Mouse (Mus musculus): ENCODE data around the gene Upp2.

Gene Upp2

DNA sequence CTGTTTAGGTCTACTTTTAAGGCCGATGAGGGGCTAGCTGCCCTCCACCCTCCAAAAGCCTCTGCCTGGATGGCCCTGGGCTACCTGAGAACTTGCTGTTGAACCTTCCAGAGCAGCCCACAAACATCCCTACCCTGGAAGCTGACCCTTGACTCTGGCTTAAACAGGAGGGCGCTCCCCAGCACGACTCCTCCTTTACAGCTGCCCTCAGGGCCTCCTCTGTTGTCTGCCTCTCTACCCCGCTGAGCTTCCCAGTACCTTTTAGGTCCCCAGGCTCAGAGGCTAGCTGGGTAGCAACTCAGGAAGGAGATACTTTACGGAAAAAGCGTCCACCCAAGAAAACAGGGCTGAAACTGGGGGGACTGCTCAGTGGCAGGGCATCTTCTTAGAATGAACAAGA lies 15.2 kb upstream of the Upp2 start:
- DNase-seq (ENCODE audit: low spot score in 2 of 2) = no peak

DNA sequence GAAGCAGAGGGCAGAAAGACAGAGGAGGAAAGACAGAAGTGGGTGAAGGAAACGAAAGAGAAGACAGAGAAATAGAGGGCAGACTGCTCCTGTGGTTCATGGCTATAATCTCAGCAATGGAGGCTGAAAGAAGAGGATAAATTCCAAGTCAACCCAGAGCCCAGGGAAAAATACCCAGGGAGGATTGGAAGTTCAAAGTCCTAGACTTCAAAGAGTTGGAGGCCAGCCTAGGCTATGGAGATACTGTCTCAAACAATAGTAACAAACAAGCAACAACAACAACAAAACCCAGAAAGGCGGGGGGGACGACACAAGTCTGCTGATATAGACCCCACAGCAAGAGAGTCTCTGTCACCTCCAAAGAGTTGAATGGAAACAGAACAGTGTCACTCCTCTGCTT lies 14.8 kb upstream of the Upp2 start:
- no peak for DNase-seq (ENCODE audit: low spot score in 2 of 2)

DNA sequence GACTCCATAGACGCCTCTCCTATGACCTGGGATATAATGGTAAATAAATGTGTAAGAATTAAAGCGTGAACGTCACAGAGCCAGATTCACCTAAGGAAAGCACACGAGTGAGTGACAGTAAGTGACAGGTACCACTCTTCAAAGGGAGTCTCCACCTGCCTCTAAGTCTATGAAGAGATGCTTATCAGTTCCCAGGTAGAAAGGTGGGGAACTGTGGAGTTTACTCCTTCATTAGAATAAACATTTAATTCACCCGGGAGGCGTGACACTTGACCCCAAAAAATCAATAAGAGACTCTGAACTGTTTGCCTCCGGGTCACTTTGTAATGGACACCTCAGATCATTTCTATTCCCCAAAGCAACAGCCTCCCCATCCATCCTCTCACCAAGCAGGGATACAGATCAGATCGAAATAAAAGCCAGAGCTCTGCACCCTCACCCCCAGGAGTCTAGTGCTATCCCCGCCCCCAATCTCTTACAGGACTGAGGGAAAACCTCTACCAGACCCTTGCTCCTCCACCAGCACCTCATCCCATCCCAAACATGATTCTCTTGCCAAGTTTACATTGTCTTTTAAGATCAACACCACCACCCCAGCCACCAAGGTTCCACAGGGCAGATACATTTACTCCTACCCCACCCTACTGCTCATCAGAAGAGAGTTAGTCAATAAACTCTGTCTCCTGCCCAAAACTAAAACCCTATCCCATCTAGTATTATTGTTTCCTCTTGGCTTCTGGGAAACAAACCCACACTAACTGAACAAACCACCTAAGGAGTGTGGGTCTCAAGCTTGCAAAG lies 9.9 kb upstream of the Upp2 start:
- no peak for DNase-seq (ENCODE audit: low spot score in 2 of 2)

DNA sequence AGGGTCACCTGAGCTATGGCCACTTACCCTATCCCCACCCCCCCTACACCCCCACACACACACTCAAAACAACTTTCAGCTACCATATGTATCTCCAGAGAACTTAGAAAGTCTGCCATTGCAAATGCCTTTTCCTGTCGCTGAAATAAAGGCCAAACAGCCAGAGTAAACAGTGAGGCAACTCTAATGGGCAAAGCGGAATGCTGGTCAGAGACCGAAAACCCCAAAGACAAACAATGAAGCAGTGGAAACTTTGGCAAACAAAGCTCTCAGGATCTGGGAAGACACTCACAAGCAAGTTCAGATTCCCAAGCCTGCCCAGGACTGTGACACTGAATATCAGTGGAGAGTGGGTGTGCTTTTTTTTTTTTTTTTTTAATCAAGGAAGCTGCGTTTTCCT lies 5.0 kb upstream of the Upp2 start:
- DNase-seq (ENCODE audit: low spot score in 2 of 2) = no peak

DNA sequence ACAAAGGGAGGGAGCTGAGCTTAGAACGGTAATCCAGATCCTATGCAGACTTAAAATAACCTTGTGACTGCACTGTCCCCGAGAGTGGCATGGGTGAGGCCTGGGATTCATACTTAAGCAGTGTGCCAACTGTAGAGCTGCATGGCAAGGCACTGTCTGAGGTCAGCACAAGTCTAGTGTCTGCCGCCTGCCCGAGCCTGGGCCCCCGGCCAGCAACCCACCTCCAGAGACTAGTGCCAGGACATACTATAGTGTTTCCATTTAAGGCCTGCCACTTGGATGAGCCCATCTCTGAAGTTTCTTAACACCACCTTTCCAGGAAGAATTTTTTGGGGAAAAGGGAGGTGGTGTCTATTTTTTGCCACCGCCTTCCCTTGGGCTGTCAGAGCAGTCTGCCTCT lies 1.8 kb upstream of the Upp2 start:
- peak; percentile 24 to 35 for DNase-seq (ENCODE audit: low spot score in 2 of 2)

DNA sequence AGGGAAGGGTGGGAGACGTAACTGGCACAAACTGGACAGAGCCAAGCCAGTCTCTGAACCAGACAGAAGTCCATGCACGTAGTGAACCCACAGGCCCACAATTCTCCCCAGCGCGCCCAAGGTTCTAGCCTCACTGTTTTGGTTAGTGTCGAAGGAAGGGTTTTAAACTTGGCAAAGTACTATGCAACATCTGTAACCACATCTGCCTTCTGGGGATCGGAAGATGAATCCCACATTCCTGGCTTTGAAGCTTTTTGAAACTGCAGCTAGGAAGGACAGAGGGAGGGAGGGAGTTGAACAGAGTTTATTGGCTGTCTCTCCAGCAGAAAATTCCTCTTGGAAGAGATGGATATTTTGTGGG lies 1.1 kb upstream of the Upp2 start:
- no peak for DNase-seq (ENCODE audit: low spot score in 2 of 2)

DNA sequence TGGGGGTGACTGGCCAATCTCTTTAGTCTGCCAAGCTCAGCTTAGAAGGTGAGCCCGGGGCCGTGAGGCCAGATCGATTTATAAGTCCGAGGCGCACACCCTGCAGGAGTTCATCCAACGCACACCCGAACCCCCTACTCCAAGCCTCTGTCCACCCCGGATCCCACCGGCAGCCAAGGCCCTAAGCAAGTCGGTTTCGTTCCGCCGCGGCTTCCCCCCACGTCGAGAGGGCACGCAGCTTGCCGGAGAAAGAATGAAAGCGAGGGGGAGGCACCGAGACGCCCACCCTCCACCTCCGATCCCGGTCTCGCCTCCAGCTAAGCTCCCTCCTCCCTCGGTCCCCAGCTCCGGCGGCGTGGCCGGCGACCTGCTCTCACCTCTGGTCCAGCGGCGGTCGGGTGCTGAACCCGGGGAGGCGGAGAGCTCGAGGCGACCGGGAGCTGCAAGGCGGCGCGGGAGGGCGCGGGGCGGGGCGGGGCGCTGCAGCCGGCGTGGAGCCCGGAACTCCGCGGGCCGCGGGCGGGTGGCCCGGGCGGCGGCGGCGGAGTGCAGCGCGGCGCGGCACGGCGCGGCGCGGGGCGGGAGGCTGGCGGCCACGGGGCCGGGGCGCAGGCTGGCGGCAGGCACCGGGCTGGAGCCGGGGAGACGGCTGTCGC lies 560 bp upstream of the Upp2 start:
- DNase-seq (ENCODE audit: low spot score in 2 of 2) = peak; percentile 32 to 33

DNA sequence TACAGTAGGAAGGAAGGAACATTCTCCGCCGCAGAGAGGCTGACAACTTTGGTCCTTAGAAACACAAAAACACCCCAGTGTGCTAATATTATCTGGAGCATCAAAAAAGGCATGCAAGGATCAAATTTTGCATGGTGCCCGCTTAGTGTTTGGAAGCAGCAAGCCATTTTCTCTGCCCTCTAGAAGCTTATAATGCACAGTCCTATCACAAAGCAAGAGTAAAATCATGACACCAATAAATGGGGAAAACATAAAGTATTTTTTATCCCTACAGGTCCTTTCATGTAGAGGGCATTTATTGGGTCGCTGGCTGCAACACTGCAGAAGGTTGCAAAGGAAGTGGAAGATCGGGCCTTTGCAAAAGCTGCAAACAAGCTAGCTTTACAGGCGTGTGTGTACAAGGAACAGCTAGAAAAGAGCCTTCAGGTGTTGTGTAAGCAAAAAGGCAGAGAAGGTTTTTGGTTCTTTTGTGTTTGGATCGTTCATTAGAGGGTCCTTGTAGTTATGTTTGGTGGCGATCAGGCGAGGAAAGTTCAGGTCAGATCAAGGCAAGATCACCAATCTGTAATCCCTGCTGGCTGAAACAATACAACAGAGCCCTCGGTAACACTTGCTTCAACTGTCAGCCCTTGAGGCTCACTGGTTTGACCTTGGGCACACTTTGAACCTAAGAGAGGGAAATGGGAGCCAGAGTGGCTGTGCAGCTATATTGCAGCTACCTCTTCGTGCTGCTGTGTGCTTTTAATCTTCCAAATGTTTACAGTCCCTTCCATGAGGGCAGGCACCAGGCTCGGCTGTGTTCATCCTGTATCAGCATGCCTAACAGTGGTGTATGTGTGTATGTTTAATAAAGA lies 995 bp downstream of the Upp2 start:
- DNase-seq (ENCODE audit: low spot score in 2 of 2) = no peak

DNA sequence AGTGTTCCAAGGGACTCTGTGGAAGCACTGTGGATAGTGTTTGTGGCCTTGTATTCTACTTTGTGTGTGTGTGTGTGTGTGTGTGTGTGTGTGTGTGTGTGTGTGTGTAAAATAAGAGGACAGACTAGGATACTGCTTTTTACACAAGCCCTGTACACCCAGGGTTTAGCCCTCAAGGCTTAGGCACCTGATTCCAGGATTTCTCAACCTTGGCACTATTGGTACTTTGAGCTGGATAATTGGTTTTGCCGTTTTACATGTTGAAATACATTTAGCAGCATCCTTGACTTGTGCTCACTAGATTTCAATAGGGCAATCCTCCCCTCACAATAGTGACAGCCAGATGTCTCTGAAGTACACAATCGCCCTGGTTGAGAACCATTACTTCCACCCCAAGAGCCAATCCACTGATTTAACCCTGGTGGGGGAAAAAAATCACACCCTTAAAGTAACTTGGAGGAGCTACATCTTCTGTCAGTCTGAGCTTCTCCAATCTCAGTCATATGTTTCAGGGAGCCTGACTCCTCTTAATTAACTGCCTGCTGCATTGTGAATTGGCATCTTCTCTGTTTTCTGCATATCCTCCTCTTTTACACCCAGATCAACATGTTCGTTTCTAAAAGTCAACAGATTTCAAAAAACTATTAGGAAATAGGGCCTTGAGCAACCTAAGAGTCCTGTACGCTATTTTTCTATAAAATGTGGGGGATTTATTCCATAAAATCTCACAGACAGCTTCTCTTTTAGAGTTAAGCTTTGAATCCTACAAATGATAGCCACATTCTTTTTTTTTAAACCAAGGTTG lies 1.9 kb downstream of the Upp2 start:
- DNase-seq (ENCODE audit: low spot score in 2 of 2) = no peak

DNA sequence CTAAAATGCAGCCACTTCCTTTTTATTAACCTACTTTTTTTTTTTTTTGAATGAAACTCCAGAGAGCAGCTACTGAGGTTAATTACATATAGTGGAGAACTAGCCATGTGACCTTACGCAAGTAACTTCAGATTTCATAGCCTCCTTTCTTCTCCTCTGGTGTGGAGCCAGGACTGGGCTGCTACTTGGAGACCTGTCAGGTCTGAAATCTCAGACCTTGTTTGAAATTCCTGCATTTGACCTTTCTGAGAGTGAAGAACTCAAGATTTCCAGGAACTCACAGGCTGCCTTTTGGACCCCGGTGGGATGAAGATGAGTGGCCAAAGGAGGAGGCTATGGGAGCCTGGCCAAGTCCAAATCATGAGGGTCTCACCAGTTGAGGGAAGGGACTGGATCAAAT lies 7.1 kb downstream of the Upp2 start:
- no peak for DNase-seq (ENCODE audit: low spot score in 2 of 2)

DNA sequence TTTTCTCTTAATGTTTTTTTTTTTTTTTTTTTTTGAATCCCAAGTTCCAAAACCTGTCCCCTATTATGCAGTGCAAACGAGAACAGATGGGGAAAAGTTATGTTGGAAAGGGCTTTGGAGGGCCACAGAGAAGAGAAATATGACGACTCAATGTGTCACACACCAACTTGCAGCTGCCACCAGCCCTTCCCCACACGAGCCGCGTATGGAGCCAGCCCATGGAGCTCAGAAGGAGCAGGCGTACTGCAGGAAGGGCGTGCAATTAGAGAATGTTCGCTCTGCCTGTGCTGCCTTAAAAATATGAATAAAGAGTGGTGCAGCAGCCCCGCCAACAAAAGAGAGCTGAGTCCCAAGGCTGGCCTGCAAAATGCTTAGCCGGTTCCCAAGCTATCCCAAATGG lies 19.2 kb downstream of the Upp2 start:
- DNase-seq (ENCODE audit: low spot score in 2 of 2) = peak in 1 of 2 experiments; percentile 50

DNA sequence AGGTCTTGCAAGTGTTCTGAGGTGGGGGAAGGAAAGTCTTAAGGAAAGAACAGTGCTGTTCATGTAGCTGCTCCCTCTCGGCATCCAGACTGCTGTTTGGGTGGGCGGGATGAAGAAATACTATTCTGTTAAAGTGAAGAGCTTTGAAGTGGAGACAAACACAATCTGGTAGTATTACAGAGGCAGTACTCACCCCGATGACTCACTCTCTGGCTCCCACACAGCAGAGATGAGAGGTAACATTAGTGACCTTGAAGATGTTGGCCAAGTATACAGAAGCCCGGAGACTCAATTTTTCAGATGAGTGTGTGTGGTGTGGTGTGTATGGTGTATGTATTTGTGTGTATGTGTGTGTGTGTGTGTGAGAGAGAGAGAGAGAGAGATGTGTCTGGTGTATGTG lies 22.5 kb downstream of the Upp2 start:
- no peak for DNase-seq (ENCODE audit: low spot score in 2 of 2)

DNA sequence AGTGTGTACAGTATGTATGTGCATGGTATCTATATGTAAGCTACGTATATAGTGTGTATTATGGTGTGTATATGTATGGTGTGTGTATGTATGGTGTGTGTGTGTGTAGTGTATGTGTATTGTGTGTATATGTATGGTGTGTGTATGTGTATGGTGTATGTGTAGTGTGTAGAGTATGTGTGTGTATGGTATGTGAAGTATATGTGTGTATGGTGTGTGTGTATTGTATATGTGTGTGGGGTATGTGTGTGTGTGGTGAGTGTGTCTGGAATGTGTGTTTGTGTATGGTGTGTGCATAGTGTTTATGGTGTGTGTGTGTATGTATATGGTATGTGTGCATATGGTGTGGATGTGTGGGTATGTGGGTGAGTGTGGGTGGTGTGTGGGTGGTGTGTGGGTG lies 23.0 kb downstream of the Upp2 start:
- DNase-seq (ENCODE audit: low spot score in 2 of 2) = no peak

DNA sequence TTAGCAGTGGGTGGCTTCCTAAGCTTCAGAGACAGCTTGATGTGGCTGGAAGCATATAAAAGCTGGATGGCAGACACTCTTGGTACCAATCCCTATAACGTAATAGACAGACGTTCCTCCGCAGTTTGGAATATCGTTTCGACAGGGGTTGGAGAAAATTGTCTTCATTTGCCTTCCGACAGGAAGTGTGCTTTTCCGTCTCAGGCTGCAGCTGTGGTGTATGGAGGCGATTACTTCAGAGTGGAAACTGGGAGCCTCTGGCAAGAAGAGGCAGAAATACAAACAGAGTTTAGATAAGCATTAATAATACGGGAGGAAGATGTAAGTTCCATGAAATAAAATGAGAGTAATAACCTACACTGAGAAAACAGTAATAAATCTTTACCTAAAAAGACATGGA lies 28.3 kb downstream of the Upp2 start:
- DNase-seq (ENCODE audit: low spot score in 2 of 2) = no peak

DNA sequence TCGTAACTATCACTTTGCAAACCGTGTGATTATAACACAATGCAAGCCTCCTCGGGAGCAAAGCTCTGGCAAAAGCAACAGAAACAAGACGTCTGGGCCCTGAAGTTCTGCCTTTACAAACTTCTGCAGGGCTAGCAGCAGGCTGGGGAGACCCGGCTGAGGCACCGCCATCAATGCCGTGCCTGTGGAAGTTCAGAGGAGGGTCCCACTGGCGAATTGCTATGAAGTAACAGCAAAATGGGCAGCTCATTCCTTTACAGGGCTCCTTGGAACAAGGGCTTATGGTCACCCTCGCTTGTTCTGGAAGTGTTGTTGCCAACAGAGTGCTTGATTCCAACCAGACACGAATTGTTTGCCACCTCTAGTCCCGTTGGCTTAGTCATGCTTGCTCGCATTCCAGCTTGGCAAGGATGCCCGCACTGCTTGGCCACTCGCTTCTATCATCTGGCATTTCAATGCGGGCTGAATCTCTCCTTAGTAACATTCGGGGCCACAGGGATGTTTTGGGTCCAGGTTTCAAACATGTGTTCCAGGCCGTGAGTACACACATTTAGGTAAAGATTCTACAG lies 29.8 kb downstream of the Upp2 start:
- no peak for DNase-seq (ENCODE audit: low spot score in 2 of 2)

DNA sequence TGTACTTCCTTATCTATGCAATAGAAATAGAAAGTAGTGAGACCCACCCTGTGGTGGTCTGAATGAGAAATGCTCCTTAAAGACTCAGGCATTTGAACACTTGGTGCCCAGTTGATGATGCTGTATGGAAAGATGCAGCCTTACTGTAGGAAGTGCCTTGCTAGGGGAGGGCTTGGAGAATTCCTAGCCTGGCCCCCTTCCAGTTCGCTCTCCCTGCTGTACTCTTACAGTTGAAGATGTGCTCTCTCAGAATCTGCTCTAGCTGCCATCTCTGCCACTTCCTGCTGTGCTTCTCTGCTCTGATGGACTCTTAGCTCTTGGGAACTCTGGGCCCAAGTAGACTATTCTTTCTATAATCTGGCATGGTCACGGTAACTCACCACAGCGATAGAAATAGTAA lies 30.5 kb downstream of the Upp2 start:
- DNase-seq (ENCODE audit: low spot score in 2 of 2) = no peak

DNA sequence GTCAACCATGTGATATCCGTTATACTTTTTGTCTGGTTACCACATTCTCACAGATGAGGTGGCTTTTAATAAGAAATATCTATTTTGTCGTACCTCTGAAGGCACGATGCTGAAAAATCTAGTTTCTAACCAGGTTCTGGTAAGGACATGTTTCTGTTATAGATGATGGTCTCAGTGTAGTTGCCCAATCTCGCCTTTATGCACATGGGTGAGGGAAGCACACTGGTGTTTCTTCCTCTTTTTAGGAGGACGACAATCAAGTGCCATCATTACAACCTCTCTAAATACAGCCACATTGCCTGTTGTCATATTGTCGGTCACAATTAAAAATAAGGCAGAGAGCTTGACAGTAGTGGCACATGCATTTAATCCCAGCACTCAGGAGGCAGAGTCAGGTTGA lies 32.5 kb downstream of the Upp2 start:
- no peak for DNase-seq (ENCODE audit: low spot score in 2 of 2)

DNA sequence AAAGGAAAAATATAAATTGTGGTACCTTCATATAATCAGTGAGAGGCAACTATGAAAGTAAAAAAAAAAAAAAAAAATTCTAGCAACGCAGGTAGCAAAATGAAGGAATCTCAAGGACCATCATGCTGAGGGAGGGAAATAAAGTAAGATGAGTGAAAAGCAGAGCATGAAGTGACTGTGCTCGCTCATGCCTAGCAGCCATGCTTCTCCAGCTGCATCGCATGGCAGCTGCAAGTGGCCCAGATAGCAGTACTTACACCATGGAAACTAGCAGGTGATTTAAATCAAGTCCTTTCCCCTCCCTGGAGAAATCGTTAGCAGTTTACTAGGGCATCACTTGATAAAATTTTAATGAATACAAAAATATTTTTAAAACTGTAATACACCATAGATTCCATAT lies 34.3 kb downstream of the Upp2 start:
- DNase-seq (ENCODE audit: low spot score in 2 of 2) = no peak

DNA sequence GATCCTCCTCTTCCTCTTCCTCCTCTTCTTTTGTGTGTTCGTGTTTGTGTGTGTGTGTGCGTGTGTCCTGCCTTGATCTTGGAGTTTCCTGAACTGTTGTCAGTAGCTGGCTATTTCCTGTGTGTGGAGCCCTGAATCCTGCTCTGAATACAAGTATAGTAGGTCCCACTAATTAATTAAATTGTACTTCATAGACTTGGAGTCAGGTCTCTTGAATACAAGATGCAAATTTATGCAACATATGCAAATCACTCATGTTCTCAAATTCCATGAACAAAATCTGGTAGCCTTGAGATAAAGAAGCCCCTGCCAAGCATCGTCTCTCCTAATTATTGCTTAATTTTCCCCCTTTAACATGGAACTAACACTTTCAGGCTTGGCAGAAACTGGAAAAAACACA lies 36.3 kb downstream of the Upp2 start:
- DNase-seq (ENCODE audit: low spot score in 2 of 2) = no peak

DNA sequence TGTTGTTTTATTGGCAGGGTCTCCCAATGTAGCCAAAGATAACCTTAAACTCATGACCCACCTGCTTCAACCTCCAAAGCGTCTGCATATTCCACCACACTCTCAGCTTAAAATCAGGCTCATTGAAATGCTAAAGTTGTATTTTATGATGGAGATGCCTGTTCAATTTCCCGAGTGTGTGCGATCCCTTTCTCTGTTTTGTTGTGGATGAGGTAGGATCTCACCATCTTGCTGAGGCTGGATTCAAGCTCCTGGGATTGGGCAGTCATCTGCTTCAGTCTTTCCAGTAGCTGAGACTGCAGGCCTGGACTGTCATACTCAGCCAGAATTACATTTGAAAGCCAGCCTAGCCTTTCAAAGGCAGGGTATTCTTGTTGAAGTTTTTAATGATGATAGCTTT lies 37.7 kb downstream of the Upp2 start:
- no peak for DNase-seq (ENCODE audit: low spot score in 2 of 2)

DNA sequence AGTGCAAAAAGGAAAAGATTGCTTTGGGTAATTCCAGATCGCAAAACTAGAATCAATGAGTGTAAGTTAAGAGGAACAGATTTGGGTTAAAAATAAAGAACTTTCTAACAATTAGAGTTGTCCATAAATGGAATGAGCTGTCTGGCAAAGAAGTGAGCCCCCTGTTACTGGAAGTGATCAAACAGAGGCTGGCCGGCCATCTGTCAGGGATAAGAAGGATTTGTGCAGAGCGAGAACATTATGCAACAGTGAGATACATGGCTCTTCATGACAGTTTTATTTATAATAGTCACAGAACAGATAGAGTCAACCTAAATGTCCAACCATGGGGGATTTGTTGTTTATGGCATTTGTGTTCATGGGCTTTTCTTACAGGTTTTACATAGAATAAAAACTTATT lies 46.6 kb downstream of the Upp2 start:
- no peak for DNase-seq (ENCODE audit: low spot score in 2 of 2)

DNA sequence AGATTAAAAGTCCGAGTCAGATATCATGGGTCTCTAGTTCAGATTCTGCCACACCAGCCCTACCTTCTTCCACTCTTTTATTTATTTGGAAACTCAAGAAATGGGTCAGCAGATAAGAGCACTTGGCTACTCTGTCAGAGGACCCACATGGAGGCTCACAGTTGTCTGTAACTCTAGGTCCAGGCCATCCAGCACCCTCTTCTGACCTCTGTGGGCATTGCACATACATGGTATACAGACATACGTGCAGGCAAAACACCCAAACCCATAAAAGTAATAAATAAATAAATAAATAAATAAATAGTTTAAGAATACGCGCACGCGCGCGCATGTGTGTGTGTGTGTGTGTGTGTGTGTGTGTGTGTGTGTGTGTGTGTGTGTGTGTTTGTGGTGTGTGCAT lies 47.8 kb downstream of the Upp2 start:
- DNase-seq (ENCODE audit: low spot score in 2 of 2) = no peak
